Mouse (Mus musculus): ENCODE results near the gene Top2a.

Gene Top2a

GRCm38 (mm10) chr11:98981997-98982772, 41.8 kb downstream of the Top2a start:
- peak; percentile 65 for DNase-seq (ENCODE audit: low spot score)

GRCm38 (mm10) chr11:98981289-98981996, 42.5 kb downstream of the Top2a start:
- DNase-seq (ENCODE audit: low spot score): no peak

- DNase-seq (ENCODE audit: low spot score): no peak
Observed at GRCm38 (mm10) chr11:98979356-98979755, 44.6 kb downstream of the Top2a start.

GRCm38 (mm10) chr11:98978526-98979148, 45.4 kb downstream of the Top2a start:
- DNase-seq (ENCODE audit: low spot score): no peak

- DNase-seq (ENCODE audit: low spot score): peak; percentile 76
Observed at GRCm38 (mm10) chr11:98974871-98975719, 48.9 kb downstream of the Top2a start.

- DNase-seq (ENCODE audit: low spot score): no peak
Observed at GRCm38 (mm10) chr11:98974213-98974612, 49.8 kb downstream of the Top2a start.

GRCm38 (mm10) chr11:98973584-98973983, 50.4 kb downstream of the Top2a start:
- no peak for DNase-seq (ENCODE audit: low spot score)

GRCm38 (mm10) chr11:98972801-98973360, 51.1 kb downstream of the Top2a start:
- DNase-seq (ENCODE audit: low spot score): no peak

GRCm38 (mm10) chr11:98972215-98972614, 51.8 kb downstream of the Top2a start:
- DNase-seq (ENCODE audit: low spot score): peak; percentile 60

GRCm38 (mm10) chr11:98971316-98972031, 52.5 kb downstream of the Top2a start:
- DNase-seq (ENCODE audit: low spot score): peak; percentile 36

GRCm38 (mm10) chr11:98970191-98970925, 53.6 kb downstream of the Top2a start:
- peak; percentile 79 for DNase-seq (ENCODE audit: low spot score)

- DNase-seq (ENCODE audit: low spot score): no peak
Observed at GRCm38 (mm10) chr11:98969496-98969927, 54.5 kb downstream of the Top2a start.

GRCm38 (mm10) chr11:98968716-98969495, 55.1 kb downstream of the Top2a start:
- no peak for DNase-seq (ENCODE audit: low spot score)

- no peak for DNase-seq (ENCODE audit: low spot score)
Observed at GRCm38 (mm10) chr11:98968079-98968478, 55.9 kb downstream of the Top2a start.

- peak; percentile 84 for DNase-seq (ENCODE audit: low spot score)
Observed at GRCm38 (mm10) chr11:98966499-98967141, 57.4 kb downstream of the Top2a start.

- no peak for DNase-seq (ENCODE audit: low spot score)
Observed at GRCm38 (mm10) chr11:98965416-98966077, 58.4 kb downstream of the Top2a start.

- no peak for DNase-seq (ENCODE audit: low spot score)
Observed at GRCm38 (mm10) chr11:98964616-98965415, 59.2 kb downstream of the Top2a start.
